Mouse (Mus musculus) lung, embryonic 14.5 days (tissue): ENCODE results near the gene Sgcb. TPM values are rescaled to one million over a fixed set of nuclear protein-coding genes. Genes with fewer than 3 reads are reported as not detected.

Experiments
- ATAC-seq: fragments of 200-750 bp; cut with Nextera tagmentation; 2 replicates; pipeline ENCODE4 v1.8.0; 2017; ENCODE audit warnings: mild to moderate bottlenecking, moderate TSS enrichment, moderate library complexity; ENCODE audit not compliant: insufficient read depth
- DNase-seq: peaks from one replicate; pipeline ENCODE4 v3.0.0-alpha.2; 2015
- H3K27ac ChIP-seq: fragments of 300-500 bp; sonication (generic); 2 replicates; pipeline ENCODE4 v1.5.1; 2014; ENCODE audit warnings: low read depth, mild to moderate bottlenecking, moderate library complexity
- H3K27me3 ChIP-seq: fragments of 300-500 bp; sonication (generic); 2 replicates; pipeline ENCODE4 v1.6.1; 2014; ENCODE audit warnings: low read length, control low read depth; ENCODE audit not compliant: insufficient read depth
- H3K36me3 ChIP-seq: fragments of 300-500 bp; sonication (generic); 2 replicates; pipeline ENCODE4 v1.6.1; 2014; ENCODE audit warnings: control low read depth; ENCODE audit not compliant: insufficient read depth
- H3K4me1 ChIP-seq: fragments of 300-500 bp; sonication (generic); 2 replicates; pipeline ENCODE4 v1.6.1; 2014; ENCODE audit warnings: antibody characterized with exemption, control low read depth; ENCODE audit not compliant: insufficient read depth
- H3K4me2 ChIP-seq: fragments of 300-500 bp; sonication (generic); 2 replicates; pipeline ENCODE4 v1.6.1; 2014; ENCODE audit warnings: mild to moderate bottlenecking
- H3K4me3 ChIP-seq: fragments of 300-500 bp; sonication (generic); 2 replicates; pipeline ENCODE4 v1.5.1; 2014; ENCODE audit warnings: low read depth, low read length
- H3K9ac ChIP-seq: fragments of 300-500 bp; sonication (generic); 2 replicates; pipeline ENCODE4 v1.6.1; 2014
- H3K9me3 ChIP-seq: fragments of 300-500 bp; sonication (generic); 2 replicates; pipeline ENCODE4 v1.6.1; 2016; ENCODE audit warnings: low read depth, low read length, control low read depth
- CTCF ChIP-seq: IDR thresholded peaks from 2 replicates; pipeline ENCODE4 v1.5.1; 2016; ENCODE audit warnings: antibody characterized with exemption, low read depth
- WGBS: fragments of 180-500 bp; shearing (Covaris S2); extraction: QIAGEN DNeasy Blood & Tissue Kit; methylation state at CpG from one replicate; pipeline ENCODE4 v1.1.7; 2014; 5-methylcytosine and 5-hydroxymethylcytosine counted together
- polyA plus RNA-seq: library from polyadenylated mRNA; unstranded; fragments of >200 nt; fragmentation: Nextera tagmentation; extraction: Ambion mirVana; gene quantifications from 2 replicates; pipeline ENCODE4 v1.2.1, GENCODE M21; 2014

Gene Sgcb
- polyA plus RNA-seq, result 25.8 and 27.7 TPM in 2 replicates

DNA sequence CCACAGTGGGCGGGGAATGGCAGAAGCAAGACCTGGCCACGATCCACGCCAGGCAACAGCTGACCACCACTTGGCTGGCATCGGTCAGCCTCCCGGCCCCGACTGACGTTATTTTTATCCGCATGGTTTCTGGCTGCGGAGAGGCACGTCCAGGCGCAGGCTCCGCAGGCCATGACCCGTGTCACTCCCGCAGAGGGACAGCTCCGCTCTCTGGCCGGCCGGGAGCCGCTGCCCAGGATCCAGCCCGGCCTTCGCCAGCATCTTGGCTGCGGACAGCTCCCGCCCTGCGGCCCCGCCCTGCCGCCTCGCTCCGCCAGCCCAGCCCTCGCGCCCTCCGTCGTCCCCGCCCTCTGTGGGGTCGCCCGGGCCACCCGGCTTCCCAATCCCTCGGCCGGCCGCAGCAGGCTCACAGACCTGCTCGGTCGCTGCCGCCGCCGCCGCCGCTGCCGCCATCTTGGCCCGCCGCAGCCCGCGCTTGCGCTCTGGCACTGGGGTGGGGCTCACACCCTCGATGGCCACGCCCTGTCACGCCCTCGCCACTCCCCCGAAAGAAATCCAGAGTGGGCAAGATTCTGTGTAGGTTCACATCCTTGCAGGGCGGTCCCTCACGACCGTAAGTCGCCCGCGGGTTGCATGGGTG, at the start of gene Sgcb:
Sgcb (minus strand) TSS at position 530 of the 640 bp plus-strand sequence.
- Histone ChIP-seq H3K4me1 (0 out of 2 replicates have a peak, but pooled peaks cover 4% of the 10 kb centered on the region), H3K27me3 (peaks cover 39% of the 10 kb centered on the region), H3K27ac (peak within 1 kb of the TSS; percentile 2; the same call in 1 of the 2 replicates), H3K4me2 (peak within 1 kb of the TSS; percentile 94), H3K4me3 (peak within 1 kb of the TSS; percentile 74), H3K9ac (peak within 1 kb of the TSS; percentile 65), H3K36me3 (no peaks in the 10 kb centered on the region), H3K9me3 (no peaks in the 10 kb centered on the region)
- DNase-seq (peak; percentile 90), ATAC-seq (peak; percentile 86)
- under 1% methylated on average over 58 of the region's 62 CpGs for WGBS
- TF ChIP-seq CTCF, result no peak

DNA sequence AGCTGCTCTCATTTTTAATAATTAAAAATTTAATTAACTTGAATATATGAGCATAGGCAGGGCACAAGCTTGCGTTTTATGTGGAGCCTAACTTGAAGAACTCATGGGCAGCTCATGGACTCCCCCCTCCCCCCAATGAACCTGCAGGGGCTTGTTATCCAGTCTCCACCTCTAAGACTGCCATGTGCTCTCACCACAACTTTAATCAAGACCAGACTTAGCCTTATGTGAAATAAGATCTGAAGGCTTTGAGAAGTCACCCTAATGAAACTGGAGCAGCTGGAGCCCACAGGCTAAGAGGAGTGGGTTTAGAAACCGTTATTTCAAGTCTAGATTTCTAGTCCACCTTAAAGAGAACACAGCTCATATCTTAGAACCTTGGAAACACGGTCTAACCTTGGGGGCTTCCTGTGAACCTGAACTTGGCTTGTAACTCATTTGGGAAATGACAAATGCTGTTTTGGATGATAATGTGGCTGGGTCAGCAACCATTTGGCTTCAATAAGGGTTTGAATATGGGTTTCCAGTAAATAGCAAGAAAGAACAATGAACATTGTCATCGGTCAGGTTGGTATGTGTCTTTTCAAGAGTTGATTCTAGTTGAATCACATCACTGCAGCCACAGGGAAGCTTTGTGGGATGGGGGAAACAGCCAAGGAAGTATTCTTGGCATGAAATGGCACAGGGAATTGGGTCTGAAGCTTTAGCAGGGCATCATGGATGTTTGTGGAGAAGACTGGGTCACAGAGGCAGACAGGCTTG, 46.8 kb upstream of the Sgcb start:
- Histone ChIP-seq H3K4me3 (no peak overlapping the region), H3K4me1 (peaks cover 4% of the 10 kb centered on the region; the same call in 1 of the 2 replicates), H3K4me2 (no peak overlapping the region), H3K9ac (no peak overlapping the region), H3K9me3 (no peaks in the 10 kb centered on the region), H3K36me3 (no peaks in the 10 kb centered on the region), H3K27ac (no peak overlapping the region), H3K27me3 (no peaks in the 10 kb centered on the region)
- ATAC-seq, result no peak
- TF ChIP-seq CTCF, result no peak
- DNase-seq, result no peak
- WGBS, result 72% methylated on average over 4 of the region's 4 CpGs

GRCm38 (mm10) chr5:73693778-73694177, 46.2 kb upstream of the Sgcb start:
- H3K4me3 ChIP-seq, result no peak overlapping the region
- no peak overlapping the region for H3K27ac ChIP-seq
- no peaks in the 10 kb centered on the region for H3K36me3 ChIP-seq
- 68% methylated on average over 1 of the region's 1 CpGs for WGBS
- H3K9ac ChIP-seq, result no peak overlapping the region
- ATAC-seq (no peak), DNase-seq (peak; percentile 57)
- no peaks in the 10 kb centered on the region for H3K27me3 ChIP-seq
- peaks cover 4% of the 10 kb centered on the region; the same call in 1 of the 2 replicates for H3K4me1 ChIP-seq
- H3K9me3 ChIP-seq, result no peaks in the 10 kb centered on the region
- TF ChIP-seq CTCF, result no peak
- no peak overlapping the region for H3K4me2 ChIP-seq

DNA sequence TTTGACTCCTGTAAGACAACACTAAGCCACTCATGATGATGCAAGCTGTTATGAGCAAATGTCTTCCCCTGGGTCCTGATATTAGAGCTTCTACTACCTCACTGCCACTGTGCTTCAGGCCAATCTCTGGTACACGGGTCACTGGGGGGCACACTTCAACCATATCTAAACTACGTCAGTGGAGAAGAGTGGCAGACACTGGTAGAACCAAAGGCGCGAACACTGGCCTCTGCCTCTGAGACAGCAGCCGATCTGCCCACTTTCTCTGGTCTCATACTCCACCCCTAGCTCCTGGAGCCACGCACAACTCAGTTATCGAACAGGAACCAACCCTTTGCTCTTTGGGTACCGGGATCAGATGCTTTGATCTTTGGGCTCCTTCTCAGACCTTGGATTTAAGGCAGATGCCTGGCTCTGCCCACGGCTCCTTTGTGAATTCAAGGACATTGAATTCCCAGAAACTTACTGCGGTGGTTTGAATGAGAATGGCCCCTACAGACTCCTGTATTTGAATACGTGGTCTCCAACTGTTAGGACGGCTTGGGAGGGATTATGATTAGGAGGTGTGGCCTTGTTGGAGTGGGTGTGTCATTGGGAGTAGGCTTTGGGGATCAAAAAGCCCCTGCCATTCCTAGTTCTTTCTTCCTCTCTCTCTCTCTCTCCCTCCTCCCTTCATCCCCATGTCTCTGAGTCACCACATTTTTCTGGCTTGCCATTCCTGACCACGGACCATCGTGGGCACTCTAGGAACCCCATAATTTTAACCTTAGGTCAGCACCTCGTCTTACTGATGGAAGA, 44.3 kb upstream of the Sgcb start:
- Histone ChIP-seq H3K9ac (no peak overlapping the region), H3K36me3 (no peaks in the 10 kb centered on the region), H3K9me3 (no peaks in the 10 kb centered on the region), H3K27ac (no peak overlapping the region), H3K27me3 (no peaks in the 10 kb centered on the region), H3K4me1 (peaks cover 4% of the 10 kb centered on the region; the same call in 1 of the 2 replicates), H3K4me2 (no peak overlapping the region), H3K4me3 (no peak overlapping the region)
- 47% methylated on average over 15 of the region's 15 CpGs for WGBS
- ATAC-seq, result no peak
- no peak for TF ChIP-seq CTCF
- no peak for DNase-seq

DNA sequence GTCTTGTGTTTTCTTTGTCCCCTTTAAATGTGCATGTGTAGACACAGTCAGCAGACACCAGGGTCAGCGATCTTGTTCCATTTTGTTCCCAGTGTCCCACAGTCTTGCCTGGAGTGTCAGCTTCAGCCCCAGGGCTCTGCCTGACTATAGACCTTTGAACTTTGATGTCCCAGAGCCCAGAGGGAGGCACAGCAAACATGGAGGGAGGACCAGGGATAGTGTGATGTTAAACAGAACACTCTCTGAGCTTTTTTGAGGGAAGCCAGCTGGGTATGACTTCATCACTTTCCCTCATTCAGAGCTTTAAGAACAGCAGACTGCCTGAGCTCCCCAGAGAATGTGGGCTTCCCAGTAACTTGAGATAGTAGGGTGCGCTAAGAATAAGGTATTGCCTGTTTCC, 42.6 kb upstream of the Sgcb start:
- 50% methylated on average over 2 of the region's 2 CpGs for WGBS
- H3K4me2 ChIP-seq, result no peak overlapping the region

GRCm38 (mm10) chr5:73688576-73688975, 41.0 kb upstream of the Sgcb start:
- H3K4me3 ChIP-seq, result no peak overlapping the region
- H3K4me1 ChIP-seq, result peaks cover 4% of the 10 kb centered on the region; the same call in 1 of the 2 replicates
- no peak for DNase-seq
- H3K4me2 ChIP-seq, result no peak overlapping the region
- ATAC-seq, result no peak
- no peaks in the 10 kb centered on the region for H3K36me3 ChIP-seq
- no peak overlapping the region for H3K27ac ChIP-seq
- TF ChIP-seq CTCF, result no peak
- no peak overlapping the region for H3K9ac ChIP-seq
- 59% methylated on average over 1 of the region's 1 CpGs for WGBS
- no peaks in the 10 kb centered on the region for H3K27me3 ChIP-seq
- no peaks in the 10 kb centered on the region for H3K9me3 ChIP-seq

More for the DNA sequence above, 42.6 kb upstream of the Sgcb start:
- Histone ChIP-seq H3K27ac (no peak overlapping the region), H3K4me1 (peaks cover 4% of the 10 kb centered on the region; the same call in 1 of the 2 replicates), H3K4me3 (no peak overlapping the region), H3K9ac (no peak overlapping the region), H3K36me3 (no peaks in the 10 kb centered on the region), H3K9me3 (no peaks in the 10 kb centered on the region), H3K27me3 (no peaks in the 10 kb centered on the region)
- ATAC-seq, result no peak
- peak; percentile 36 for DNase-seq
- no peak for TF ChIP-seq CTCF

DNA sequence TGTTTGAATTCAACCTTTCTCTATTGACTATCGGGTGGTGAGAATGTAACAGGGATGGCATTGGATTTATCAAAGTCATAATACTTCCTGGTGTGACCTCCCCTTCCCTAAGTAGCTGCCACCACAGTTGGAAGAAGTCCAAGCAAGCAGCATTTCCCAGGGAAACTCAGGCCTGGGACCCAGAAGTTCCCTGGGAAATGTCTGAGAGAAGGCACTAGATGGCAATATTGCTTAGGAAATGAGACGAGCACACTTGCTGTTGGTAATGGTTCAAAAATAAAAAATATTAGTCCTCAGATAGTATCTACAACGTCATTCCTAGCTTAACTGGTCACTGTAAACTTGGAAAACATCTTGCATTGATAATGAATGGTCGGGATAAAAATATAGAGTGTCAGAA, 38.6 kb upstream of the Sgcb start:
- DNase-seq (peak; percentile 87), ATAC-seq (no peak)
- Histone ChIP-seq H3K4me1 (peaks cover 4% of the 10 kb centered on the region; the same call in 1 of the 2 replicates), H3K4me2 (no peak overlapping the region), H3K36me3 (no peaks in the 10 kb centered on the region), H3K27ac (no peak overlapping the region), H3K9me3 (no peaks in the 10 kb centered on the region), H3K4me3 (no peak overlapping the region), H3K9ac (no peak overlapping the region), H3K27me3 (no peaks in the 10 kb centered on the region)
- WGBS, result 5% methylated on average over 4 of the region's 4 CpGs
- TF ChIP-seq CTCF, result peak; percentile 71
